Mouse (Mus musculus): ENCODE measurements at regions not wholly inside any gene's neighbourhood (a gene's known extent, or its start where the extent isn't known, plus 50 kb on each side); places are given as distances from the start of the nearest gene placed in this dataset.
"Not testable (repeated sequence)": the region's sequence is repeated elsewhere in the genome, so short reads cannot be mapped to it uniquely, and the experiment has no call there.

- not testable (repeated sequence) for H3K4me3 ChIP-seq (replicated peaks; ENCODE audit: low read depth, low read length); DNase-seq; H3K27me3 ChIP-seq (ENCODE audit: control insufficient read depth, insufficient read depth, low read length); H3K4me2 ChIP-seq (ENCODE audit: low read length); H3K27ac ChIP-seq (replicated peaks; ENCODE audit: low read depth, low read length); ATAC-seq (ENCODE audit: low FRiP score, low TSS enrichment); H3K9ac ChIP-seq (replicated peaks; ENCODE audit: low read length); H3K36me3 ChIP-seq (ENCODE audit: control insufficient read depth, insufficient read depth, low read length); H3K9me3 ChIP-seq (ENCODE audit: control insufficient read depth, low read length)
- WGBS = 92% methylated on average over 3 of the region's 3 CpGs
- H3K4me1 ChIP-seq (ENCODE audit: control insufficient read depth, insufficient read depth, low read length) = peaks cover 13% of the 10 kb centered on the region; the same call in 1 of the 2 replicates
Measured at GRCm38 (mm10) chr2:79044804-79045203, 176.9 kb downstream of the Ube2e3 start.

- Histone ChIP-seq H3K4me1 (ENCODE audit: control insufficient read depth, insufficient read depth, low read length) (peaks cover 15% of the 10 kb centered on the region; the same call in 1 of the 2 replicates), H3K9me3 (ENCODE audit: control insufficient read depth, low read length) (no peaks in the 10 kb centered on the region), H3K27ac (replicated peaks; ENCODE audit: low read depth, low read length) (no peak overlapping the region), H3K4me3 (replicated peaks; ENCODE audit: low read depth, low read length) (no peak overlapping the region), H3K4me2 (ENCODE audit: low read length) (no peak overlapping the region), H3K36me3 (ENCODE audit: control insufficient read depth, insufficient read depth, low read length) (no peaks in the 10 kb centered on the region), H3K27me3 (ENCODE audit: control insufficient read depth, insufficient read depth, low read length) (no peaks in the 10 kb centered on the region), H3K9ac (replicated peaks; ENCODE audit: low read length) (no peak overlapping the region)
- DNase-seq (no peak), ATAC-seq (ENCODE audit: low FRiP score, low TSS enrichment) (no peak)
- WGBS = 68% methylated on average over 4 of the region's 4 CpGs
Measured at GRCm38 (mm10) chr2:79045508-79045907, 177.6 kb downstream of the Ube2e3 start.

- ATAC-seq (ENCODE audit: low FRiP score, low TSS enrichment) (peak; percentile 85), DNase-seq (peak; percentile 81)
- Histone ChIP-seq H3K27ac (replicated peaks; ENCODE audit: low read depth, low read length) (peak overlapping the region; percentile 82), H3K4me3 (replicated peaks; ENCODE audit: low read depth, low read length) (peak overlapping the region; percentile 22), H3K4me2 (ENCODE audit: low read length) (peak overlapping the region; percentile 47), H3K9ac (replicated peaks; ENCODE audit: low read length) (peak overlapping the region; percentile 49), H3K9me3 (ENCODE audit: control insufficient read depth, low read length) (no peaks in the 10 kb centered on the region), H3K36me3 (ENCODE audit: control insufficient read depth, insufficient read depth, low read length) (no peaks in the 10 kb centered on the region), H3K4me1 (ENCODE audit: control insufficient read depth, insufficient read depth, low read length) (peaks cover 15% of the 10 kb centered on the region; the same call in 1 of the 2 replicates), H3K27me3 (ENCODE audit: control insufficient read depth, insufficient read depth, low read length) (no peaks in the 10 kb centered on the region)
- WGBS = 2% methylated on average over 7 of the region's 7 CpGs
Measured at GRCm38 (mm10) chr2:79048020-79048419, 180.1 kb downstream of the Ube2e3 start.

GRCm38 (mm10) chr2:79048777-79049537 is 181.0 kb downstream of the Ube2e3 start:
- WGBS = 78% methylated on average over 5 of the region's 5 CpGs
- ATAC-seq (ENCODE audit: low FRiP score, low TSS enrichment) (no peak), DNase-seq (no peak)
- no peaks in the 10 kb centered on the region for H3K36me3 ChIP-seq (ENCODE audit: control insufficient read depth, insufficient read depth, low read length)
- peaks cover 15% of the 10 kb centered on the region; the same call in 1 of the 2 replicates for H3K4me1 ChIP-seq (ENCODE audit: control insufficient read depth, insufficient read depth, low read length)
- no peak overlapping the region for H3K4me2 ChIP-seq (ENCODE audit: low read length)
- peak overlapping the region; percentile 82; the same call in 1 of the 2 replicates for H3K27ac ChIP-seq (replicated peaks; ENCODE audit: low read depth, low read length)
- no peaks in the 10 kb centered on the region for H3K27me3 ChIP-seq (ENCODE audit: control insufficient read depth, insufficient read depth, low read length)
- no peak overlapping the region for H3K4me3 ChIP-seq (replicated peaks; ENCODE audit: low read depth, low read length)
- H3K9ac ChIP-seq (replicated peaks; ENCODE audit: low read length) = no peak overlapping the region
- no peaks in the 10 kb centered on the region for H3K9me3 ChIP-seq (ENCODE audit: control insufficient read depth, low read length)

GRCm38 (mm10) chr2:79050495-79051046 is 182.6 kb downstream of the Ube2e3 start:
- Histone ChIP-seq H3K9ac (replicated peaks; ENCODE audit: low read length) (no peak overlapping the region), H3K27me3 (ENCODE audit: control insufficient read depth, insufficient read depth, low read length) (no peaks in the 10 kb centered on the region), H3K9me3 (ENCODE audit: control insufficient read depth, low read length) (no peaks in the 10 kb centered on the region), H3K4me3 (replicated peaks; ENCODE audit: low read depth, low read length) (no peak overlapping the region), H3K4me2 (ENCODE audit: low read length) (no peak overlapping the region), H3K4me1 (ENCODE audit: control insufficient read depth, insufficient read depth, low read length) (peaks cover 15% of the 10 kb centered on the region; the same call in 1 of the 2 replicates), H3K27ac (replicated peaks; ENCODE audit: low read depth, low read length) (no peak overlapping the region), H3K36me3 (ENCODE audit: control insufficient read depth, insufficient read depth, low read length) (no peaks in the 10 kb centered on the region)
- WGBS = 95% methylated on average over 1 of the region's 1 CpGs
- ATAC-seq (ENCODE audit: low FRiP score, low TSS enrichment) = no peak
- DNase-seq = no peak

- Histone ChIP-seq H3K27ac (replicated peaks; ENCODE audit: low read depth, low read length) (no peak overlapping the region), H3K4me3 (replicated peaks; ENCODE audit: low read depth, low read length) (no peak overlapping the region), H3K36me3 (ENCODE audit: control insufficient read depth, insufficient read depth, low read length) (no peaks in the 10 kb centered on the region), H3K4me2 (ENCODE audit: low read length) (no peak overlapping the region), H3K9ac (replicated peaks; ENCODE audit: low read length) (no peak overlapping the region), H3K27me3 (ENCODE audit: control insufficient read depth, insufficient read depth, low read length) (no peaks in the 10 kb centered on the region), H3K9me3 (ENCODE audit: control insufficient read depth, low read length) (no peaks in the 10 kb centered on the region), H3K4me1 (ENCODE audit: control insufficient read depth, insufficient read depth, low read length) (0 out of 2 replicates have a peak, but pooled peaks cover 12% of the 10 kb centered on the region)
- WGBS = 80% methylated on average over 1 of the region's 1 CpGs
- no peak for ATAC-seq (ENCODE audit: low FRiP score, low TSS enrichment)
- DNase-seq = no peak
Measured at GRCm38 (mm10) chr2:79052226-79052625, 184.3 kb downstream of the Ube2e3 start.

GRCm38 (mm10) chr2:79056138-79056537 is 188.2 kb downstream of the Ube2e3 start:
- Histone ChIP-seq H3K4me2 (ENCODE audit: low read length) (no peak overlapping the region), H3K27me3 (ENCODE audit: control insufficient read depth, insufficient read depth, low read length) (no peaks in the 10 kb centered on the region), H3K4me3 (replicated peaks; ENCODE audit: low read depth, low read length) (no peak overlapping the region), H3K27ac (replicated peaks; ENCODE audit: low read depth, low read length) (no peak overlapping the region), H3K36me3 (ENCODE audit: control insufficient read depth, insufficient read depth, low read length) (no peaks in the 10 kb centered on the region), H3K9me3 (ENCODE audit: control insufficient read depth, low read length) (no peaks in the 10 kb centered on the region), H3K4me1 (ENCODE audit: control insufficient read depth, insufficient read depth, low read length) (no peaks in the 10 kb centered on the region), H3K9ac (replicated peaks; ENCODE audit: low read length) (no peak overlapping the region)
- WGBS = 88% methylated on average over 2 of the region's 2 CpGs
- ATAC-seq (ENCODE audit: low FRiP score, low TSS enrichment) = no peak
- no peak for DNase-seq

GRCm38 (mm10) chr2:79059115-79059943 is 191.4 kb downstream of the Ube2e3 start:
- no peaks in the 10 kb centered on the region for H3K9me3 ChIP-seq (ENCODE audit: control insufficient read depth, low read length)
- no peaks in the 10 kb centered on the region for H3K36me3 ChIP-seq (ENCODE audit: control insufficient read depth, insufficient read depth, low read length)
- H3K4me2 ChIP-seq (ENCODE audit: low read length) = no peak overlapping the region
- no peaks in the 10 kb centered on the region for H3K4me1 ChIP-seq (ENCODE audit: control insufficient read depth, insufficient read depth, low read length)
- peak; percentile 73 for ATAC-seq (ENCODE audit: low FRiP score, low TSS enrichment)
- peak overlapping the region; percentile 50 for H3K27ac ChIP-seq (replicated peaks; ENCODE audit: low read depth, low read length)
- DNase-seq = peak; percentile 43
- H3K27me3 ChIP-seq (ENCODE audit: control insufficient read depth, insufficient read depth, low read length) = no peaks in the 10 kb centered on the region
- H3K4me3 ChIP-seq (replicated peaks; ENCODE audit: low read depth, low read length) = no peak overlapping the region
- 53% methylated on average over 7 of the region's 7 CpGs for WGBS
- no peak overlapping the region for H3K9ac ChIP-seq (replicated peaks; ENCODE audit: low read length)

All from midbrain, embryonic 14.5 days (tissue).